Mouse (Mus musculus): ENCODE data around the gene Gpc5.

Gpc5 gene

GRCm38 (mm10) chr14:115831854-115832625 is 740.0 kb downstream of the Gpc5 start:
- DNase-seq (ENCODE audit: low spot score in 2 of 2): no peak

DNA sequence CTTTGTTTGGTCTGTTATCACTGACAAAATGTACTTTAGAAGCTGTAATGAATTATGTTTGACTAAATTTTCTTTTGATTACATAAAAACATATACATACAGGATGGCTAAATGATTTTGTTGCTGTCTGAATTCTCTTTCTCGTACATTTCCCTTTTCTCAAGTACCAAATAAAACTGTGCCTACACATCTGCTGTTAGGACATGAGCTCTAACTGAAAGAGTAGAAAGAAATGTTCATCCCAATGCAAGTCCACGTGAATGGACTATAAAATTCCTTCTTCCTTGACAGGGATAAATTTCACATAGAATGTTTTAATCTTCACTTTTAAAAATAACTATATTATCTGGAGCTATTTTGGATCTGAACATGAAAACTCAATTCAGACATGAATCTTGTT is 751.8 kb downstream of the Gpc5 start:
- DNase-seq (ENCODE audit: low spot score in 2 of 2): no peak

GRCm38 (mm10) chr14:115844773-115845427 is 752.9 kb downstream of the Gpc5 start:
- no peak for DNase-seq (ENCODE audit: low spot score in 2 of 2)

DNA sequence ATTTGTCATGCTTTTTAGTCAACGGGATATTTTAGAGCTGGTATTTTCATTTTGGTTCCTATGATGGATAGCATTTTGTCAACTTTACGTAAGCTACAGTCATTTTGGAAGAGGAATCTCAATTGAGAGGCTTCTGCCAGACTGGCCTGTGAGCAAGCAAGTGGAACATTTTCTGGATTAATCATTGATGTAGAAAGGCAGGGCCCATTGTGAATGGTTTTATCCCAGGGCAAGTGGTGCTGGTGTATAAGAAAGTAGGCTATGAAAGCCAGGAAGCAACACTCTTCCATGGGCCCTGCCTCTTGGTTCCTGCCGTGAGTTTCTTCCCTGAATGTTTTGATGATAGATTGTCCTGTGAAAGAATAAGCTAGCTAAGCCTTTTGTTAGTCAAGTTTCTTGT is 777.1 kb downstream of the Gpc5 start:
- no peak for DNase-seq (ENCODE audit: low spot score in 2 of 2)

- no peak for DNase-seq (ENCODE audit: low spot score in 2 of 2)
Observed at GRCm38 (mm10) chr14:115976062-115976461, 884.0 kb downstream of the Gpc5 start.

- no peak for DNase-seq (ENCODE audit: low spot score in 2 of 2)
Observed at GRCm38 (mm10) chr14:115979233-115979632, 887.2 kb downstream of the Gpc5 start.

DNA sequence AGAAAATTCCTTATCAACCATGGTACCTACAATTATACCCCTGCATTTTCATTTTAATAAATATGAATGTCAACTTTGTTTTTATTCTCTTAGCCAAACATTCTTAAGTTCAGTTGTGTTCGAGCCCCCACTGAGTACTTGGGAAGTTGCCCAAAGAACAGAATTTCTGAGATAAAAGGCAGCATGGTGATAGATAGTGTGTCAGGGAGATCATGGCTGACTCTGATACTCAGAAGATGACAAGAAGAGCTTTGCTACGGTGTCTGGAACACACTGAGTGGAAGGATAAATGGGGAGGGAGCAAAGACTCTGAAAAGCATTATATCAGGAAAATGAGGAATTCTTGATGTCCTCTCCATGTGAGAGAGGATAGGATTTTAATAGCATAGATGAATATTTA is 898.7 kb downstream of the Gpc5 start:
- DNase-seq (ENCODE audit: low spot score in 2 of 2): no peak

GRCm38 (mm10) chr14:115993520-115994106 is 901.6 kb downstream of the Gpc5 start:
- DNase-seq (ENCODE audit: low spot score in 2 of 2): no peak

GRCm38 (mm10) chr14:115998931-115999330 is 906.9 kb downstream of the Gpc5 start:
- no peak for DNase-seq (ENCODE audit: low spot score in 2 of 2)

DNA sequence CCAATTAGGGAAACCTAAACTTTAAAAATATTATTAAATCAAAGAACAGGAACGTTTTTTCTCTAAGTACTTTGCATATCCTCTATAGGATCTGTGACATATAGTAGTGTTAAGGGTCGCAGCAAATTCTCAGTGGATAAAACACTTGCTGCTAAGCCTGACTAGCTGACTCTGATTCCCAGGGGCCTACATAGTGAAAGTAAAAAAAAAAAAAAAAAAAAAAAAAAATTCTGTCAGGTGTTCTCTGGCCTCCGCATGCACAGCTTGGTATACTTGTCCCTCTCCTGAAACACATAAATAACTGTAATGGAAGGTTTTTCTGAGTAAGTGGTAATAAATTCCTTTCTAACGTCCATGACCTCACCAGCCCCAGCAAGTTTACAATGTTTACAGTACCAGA is 995.0 kb downstream of the Gpc5 start:
- DNase-seq (ENCODE audit: low spot score in 2 of 2): no peak

GRCm38 (mm10) chr14:116127943-116128342 is 1035.9 kb downstream of the Gpc5 start:
- DNase-seq (ENCODE audit: low spot score in 2 of 2): no peak

DNA sequence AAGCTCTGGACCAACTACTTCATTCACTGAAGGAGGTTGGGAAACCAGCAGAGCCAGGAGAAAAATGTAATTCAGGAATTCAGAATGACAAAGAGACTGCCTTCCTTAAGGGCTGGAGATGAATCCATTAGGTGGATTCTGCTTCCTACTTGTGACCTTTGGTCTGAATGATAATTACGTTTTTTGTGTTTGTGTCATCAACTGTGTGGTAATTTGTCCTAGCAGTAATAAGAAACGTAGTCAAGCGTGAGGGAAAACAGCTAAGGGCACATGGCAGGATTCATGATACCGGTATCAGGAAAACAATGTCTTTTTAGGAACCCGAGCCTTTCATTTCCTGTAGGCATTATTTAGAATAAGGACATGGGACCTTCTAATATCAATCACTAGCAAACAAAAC is 1045.3 kb downstream of the Gpc5 start:
- DNase-seq (ENCODE audit: low spot score in 2 of 2): no peak

GRCm38 (mm10) chr14:116137772-116138171 is 1045.8 kb downstream of the Gpc5 start:
- no peak for DNase-seq (ENCODE audit: low spot score in 2 of 2)

DNA sequence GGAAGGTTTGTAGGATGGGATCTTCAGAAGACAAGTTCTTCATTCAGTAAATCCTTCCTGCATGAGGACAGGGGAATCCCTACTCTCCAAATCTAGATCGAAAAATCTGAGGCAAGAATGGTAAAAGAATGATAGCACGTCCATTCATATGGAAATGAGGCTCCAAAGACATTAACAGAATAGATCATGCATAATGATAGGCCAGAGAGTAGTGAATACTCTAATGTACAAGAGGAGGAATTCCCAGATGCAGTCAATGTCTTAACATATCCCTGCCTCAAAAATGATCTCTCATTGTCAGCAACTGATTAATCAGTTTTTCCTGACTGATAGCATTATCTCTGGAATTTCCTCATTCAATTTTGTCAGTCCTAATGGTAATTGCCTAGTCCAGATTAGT is 1070.6 kb downstream of the Gpc5 start:
- no peak for DNase-seq (ENCODE audit: low spot score in 2 of 2)

DNA sequence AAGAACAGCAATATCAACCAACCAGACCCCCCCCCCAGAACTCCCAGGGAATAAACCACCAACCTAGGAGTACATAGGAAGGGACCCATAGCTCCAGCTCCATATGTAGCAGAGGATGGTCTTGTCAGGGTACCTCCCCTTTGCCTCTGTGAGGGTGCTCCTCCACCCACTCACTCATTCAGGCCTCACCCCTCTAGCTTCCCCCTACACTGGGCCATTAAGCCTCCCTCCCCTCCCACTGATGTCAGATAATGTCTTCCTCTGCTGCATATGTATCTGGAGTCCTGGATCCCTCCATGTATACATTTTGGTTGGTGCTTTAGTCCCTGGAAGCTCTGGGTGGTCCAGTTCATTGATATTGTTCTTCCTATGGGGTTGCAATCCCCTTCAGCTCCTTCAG is 1075.4 kb downstream of the Gpc5 start:
- no peak for DNase-seq (ENCODE audit: low spot score in 2 of 2)

DNA sequence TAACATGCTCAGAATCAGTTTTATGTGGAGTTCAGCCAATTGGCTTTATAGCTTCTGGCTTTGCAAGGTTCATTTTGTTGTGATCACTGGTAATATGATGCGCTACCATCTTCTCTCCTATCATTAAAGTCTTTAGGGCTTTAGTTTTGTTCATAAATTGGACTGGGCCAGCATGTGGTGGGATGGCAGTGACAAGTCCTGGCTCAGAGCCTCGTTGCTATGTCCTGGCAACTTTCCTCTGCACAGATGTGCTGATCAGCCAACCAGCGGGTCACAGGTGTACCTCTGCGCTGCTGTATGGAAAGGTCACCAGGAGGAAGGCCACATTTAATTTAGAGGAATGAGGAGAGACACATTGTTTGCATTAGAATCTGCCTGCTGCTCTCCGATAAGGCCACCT is 1077.1 kb downstream of the Gpc5 start:
- DNase-seq (ENCODE audit: low spot score in 2 of 2): no peak

GRCm38 (mm10) chr14:116186981-116187380 is 1095.0 kb downstream of the Gpc5 start:
- DNase-seq (ENCODE audit: low spot score in 2 of 2): no peak

GRCm38 (mm10) chr14:116206977-116207376 is 1115.0 kb downstream of the Gpc5 start:
- DNase-seq (ENCODE audit: low spot score in 2 of 2): no peak

GRCm38 (mm10) chr14:116208581-116208980 is 1116.6 kb downstream of the Gpc5 start:
- no peak for DNase-seq (ENCODE audit: low spot score in 2 of 2)

DNA sequence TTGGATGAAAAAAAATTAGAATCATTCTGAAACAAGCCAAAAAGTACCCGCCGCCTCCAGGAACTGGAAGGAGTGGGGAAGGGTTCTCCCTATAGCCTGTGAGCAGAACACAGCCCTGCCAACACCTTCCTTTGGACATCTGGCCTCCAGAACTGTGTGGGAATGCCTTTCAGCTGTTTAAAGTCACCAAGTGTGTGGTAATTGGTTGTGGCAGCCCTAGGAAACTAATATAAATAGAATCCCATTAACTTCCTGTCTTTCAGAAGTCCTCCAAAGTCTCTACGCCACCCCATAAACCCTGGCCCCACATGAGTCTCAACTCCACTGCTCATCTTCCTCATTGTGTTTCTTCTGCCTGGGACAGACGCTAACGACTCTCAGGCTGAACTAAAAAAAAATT is 1117.0 kb downstream of the Gpc5 start:
- DNase-seq (ENCODE audit: low spot score in 2 of 2): peak in 1 of 2 experiments; percentile 5

- DNase-seq (ENCODE audit: low spot score in 2 of 2): no peak
Observed at GRCm38 (mm10) chr14:116210304-116210703, 1118.3 kb downstream of the Gpc5 start.

DNA sequence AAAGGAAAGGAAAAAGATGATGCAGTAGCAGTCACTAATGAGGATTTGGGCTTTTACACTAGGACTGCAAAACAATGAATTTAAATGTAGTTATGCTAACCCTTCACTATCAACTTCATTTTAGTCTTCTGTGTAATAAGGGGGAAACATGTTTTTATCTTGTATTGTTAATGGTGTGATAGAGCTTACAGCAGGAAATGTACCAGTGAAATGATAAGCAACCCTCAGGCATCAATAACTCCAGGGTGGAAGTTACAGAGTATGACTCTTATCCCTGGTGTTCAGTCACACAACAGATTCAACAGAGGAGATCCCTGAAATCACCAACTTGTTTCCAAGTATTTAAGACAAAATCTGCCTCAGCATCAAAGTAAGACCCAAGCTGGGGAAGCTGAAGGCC is 1120.0 kb downstream of the Gpc5 start:
- no peak for DNase-seq (ENCODE audit: low spot score in 2 of 2)

DNA sequence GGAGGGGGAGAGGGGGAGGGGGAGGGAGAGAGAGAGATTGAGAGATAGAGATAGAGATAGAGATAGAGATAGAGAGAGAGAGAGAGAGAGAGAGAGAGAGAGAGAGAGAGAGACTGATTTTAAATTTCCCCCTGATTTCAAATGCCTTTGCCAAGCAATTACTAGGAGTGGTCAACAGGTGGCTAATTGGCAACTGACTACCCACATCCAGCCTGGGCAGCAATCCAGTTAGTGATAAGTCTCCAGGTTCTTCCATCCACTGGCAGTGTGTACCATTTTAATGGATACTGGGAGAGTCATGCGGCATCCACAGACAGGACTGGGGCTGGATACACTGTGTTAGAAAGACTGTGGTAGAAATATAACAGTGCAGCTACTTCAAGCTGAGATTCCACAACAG is 1166.1 kb downstream of the Gpc5 start:
- DNase-seq (ENCODE audit: low spot score in 2 of 2): no peak
